Mouse (Mus musculus) monocyte, adult 5-6 weeks (primary cell): ENCODE measurements around the gene Serinc4. TPM values are rescaled to one million over a fixed set of nuclear protein-coding genes. Genes with fewer than 3 reads are reported as not detected.
"Not testable (repeated sequence)": the region's sequence is repeated elsewhere in the genome, so short reads cannot be mapped to it uniquely, and the experiment has no call there.

ENCODE experiments used
- ATAC-seq: fragments of 153-309, 156-312 bp; replicated peaks from 2 replicates; pipeline ENCODE4 v1.8.0; 2017; ENCODE audit warnings: mild to moderate bottlenecking; ENCODE audit not compliant: low TSS enrichment, insufficient number of reproducible peaks, severe bottlenecking, poor library complexity, low FRiP score
- total RNA-seq: library from RNA; stranded (forward); fragments of 200-1000, 200-491, 200-594 nt; gene quantifications from 3 replicates; pipeline ENCODE4 v1.2.3, GENCODE M21; 2017

Serinc4 gene
- total RNA-seq, result 6.2 to 6.5 TPM (median 6.3 TPM) in 3 replicates

- ATAC-seq, result peak; percentile 95
These were observed at the start of gene Serinc4 for GRCm38 (mm10) chr2:121456692-121457642. Serinc4 (minus strand) TSS chr2:121456781.

DNA sequence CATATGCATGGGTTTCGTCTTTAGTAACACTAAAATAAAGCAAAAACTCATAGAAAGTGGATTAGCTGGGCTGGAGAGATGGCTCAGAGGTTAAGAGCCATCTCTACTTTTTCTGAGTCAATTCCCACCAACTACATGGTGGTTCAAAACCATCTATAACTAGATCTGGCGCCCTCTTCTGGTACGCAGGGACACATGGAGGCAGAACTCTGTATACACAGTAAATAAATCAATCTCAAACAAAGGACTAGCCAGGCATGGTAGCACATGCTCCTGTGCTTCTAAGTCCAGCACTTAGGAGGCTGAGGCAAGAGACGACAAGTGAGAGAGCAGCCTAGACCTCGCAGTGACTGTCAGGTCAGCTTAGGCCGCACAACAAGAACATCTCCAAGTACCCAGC is 45.0 kb upstream of the Serinc4 start:
- not testable (repeated sequence) for ATAC-seq

GRCm38 (mm10) chr2:121484403-121484802 is 27.8 kb upstream of the Serinc4 start:
- ATAC-seq, result peak; percentile 52; the same call in 1 of the 2 replicates

GRCm38 (mm10) chr2:121483576-121483975 is 27.0 kb upstream of the Serinc4 start:
- ATAC-seq, result no peak

GRCm38 (mm10) chr2:121480916-121481315 is 24.3 kb upstream of the Serinc4 start:
- not testable (repeated sequence) for ATAC-seq

- peak; percentile 69 for ATAC-seq
These were observed 23.9 kb upstream of the Serinc4 start for GRCm38 (mm10) chr2:121480498-121480897.

DNA sequence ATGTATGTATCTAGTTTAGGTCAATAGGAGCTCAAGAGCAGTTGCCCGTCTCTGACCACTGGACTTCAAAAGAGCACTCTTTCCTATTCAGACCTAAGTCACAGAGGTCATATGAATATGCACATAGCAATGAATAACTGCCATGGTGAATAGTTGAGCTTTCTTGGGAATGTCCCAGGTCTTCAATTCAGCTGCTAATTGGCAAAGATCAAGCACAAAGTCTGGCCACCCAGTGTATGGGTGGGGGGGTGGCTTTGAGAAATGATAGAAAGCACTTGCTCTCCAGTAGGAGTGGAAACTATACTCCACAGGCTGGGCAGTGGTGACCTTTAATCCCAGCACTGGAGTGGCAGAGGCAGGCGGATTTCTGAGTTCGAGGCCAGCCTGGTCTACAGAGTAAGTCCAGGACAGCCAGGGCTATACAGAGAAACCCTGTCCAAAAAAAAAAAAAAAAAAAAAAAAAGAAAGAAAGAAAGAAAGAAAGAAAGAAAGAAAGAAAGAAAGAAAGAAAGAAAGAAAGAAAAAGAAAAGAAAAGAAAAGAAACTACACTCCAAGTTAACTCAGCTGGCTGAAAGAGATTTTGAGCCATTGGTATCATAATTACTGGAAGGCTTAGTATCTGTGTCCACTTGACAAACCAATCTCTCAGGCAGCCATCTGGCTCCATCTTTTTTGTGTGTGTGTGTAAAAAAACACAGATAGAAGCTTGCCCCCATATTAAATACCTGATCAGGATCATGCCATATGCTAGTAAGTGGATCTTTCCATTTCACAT is 21.1 kb upstream of the Serinc4 start:
- no peak for ATAC-seq

DNA sequence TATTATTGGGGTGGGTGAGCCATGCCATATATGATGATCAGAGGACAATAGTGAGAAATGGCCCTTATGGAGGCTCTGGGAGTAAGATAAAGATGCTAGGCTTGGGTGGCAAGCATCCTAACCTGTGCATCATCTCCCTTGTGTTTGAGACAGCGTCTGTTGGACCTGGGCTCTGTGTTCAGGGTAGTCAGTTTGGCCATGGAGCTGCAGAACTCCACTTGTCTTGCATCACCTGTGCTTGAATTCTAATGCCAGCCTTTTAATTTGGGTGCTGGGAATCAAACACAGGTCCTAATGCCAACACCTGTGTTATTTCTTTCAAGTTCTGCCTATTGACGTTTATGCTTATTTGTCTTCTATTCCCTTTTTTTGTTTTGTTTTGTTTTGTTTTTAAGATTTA is 18.7 kb upstream of the Serinc4 start:
- ATAC-seq, result not testable (repeated sequence)

GRCm38 (mm10) chr2:121474180-121474535 is 17.6 kb upstream of the Serinc4 start:
- ATAC-seq, result no peak

DNA sequence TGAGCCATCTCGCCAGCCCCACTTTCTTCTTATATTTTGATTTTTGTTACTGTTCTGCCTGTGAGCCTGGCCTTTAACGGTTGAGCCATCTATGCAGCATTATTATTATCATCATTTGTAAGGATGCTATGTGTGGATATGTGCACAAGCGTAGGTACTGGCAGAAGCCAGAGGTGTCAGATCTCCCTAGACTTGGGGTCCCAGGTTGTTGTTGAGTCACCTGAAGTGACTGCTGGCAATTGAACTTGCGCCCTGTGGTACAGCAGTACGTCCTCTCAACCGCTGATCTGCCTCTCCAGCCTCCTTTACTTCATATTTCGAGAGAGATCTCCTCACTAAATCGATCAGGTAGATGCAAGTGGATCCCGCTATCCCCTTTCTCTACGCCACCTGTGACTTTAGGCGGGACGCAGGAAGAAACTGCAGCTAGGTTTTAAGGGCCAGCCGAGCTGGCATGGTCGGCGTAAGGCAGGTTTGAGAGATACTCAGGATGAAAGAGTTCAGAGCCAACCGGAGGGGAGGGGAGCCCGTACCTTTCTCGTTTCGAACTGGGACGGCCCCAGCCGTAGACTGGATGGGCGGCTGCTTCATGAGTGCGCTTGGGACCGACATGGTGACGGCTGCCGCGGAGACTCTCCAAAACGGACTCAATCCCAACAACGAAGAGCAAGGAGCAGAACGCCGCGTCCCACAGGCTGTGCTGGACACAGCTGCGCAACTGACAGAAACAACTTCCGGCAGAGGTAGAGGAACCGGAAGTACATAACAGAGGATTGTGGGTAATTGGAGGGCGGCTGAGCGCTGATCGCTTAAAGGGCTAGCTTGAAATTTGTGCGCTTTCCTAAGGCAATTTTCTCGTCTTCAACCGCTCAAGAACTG is 17.0 kb upstream of the Serinc4 start, which contains the start of gene Mfap1b:
TSS of gene Mfap1b (minus strand) at position 767 of the 879 bp plus-strand sequence.
- peak; percentile 92 for ATAC-seq

GRCm38 (mm10) chr2:121472783-121473182 is 16.2 kb upstream of the Serinc4 start:
- 0 out of 2 replicates have a peak, but pooled peaks have one; percentile 49 for ATAC-seq

DNA sequence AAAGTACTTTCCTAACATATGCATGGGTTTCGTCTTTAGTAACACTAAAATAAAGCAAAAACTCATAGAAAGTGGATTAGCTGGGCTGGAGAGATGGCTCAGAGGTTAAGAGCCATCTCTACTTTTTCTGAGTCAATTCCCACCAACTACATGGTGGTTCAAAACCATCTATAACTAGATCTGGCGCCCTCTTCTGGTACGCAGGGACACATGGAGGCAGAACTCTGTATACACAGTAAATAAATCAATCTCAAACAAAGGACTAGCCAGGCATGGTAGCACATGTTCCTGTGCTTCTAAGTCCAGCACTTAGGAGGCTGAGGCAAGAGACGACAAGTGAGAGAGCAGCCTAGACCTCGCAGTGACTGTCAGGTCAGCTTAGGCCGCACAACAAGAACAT is 12.4 kb upstream of the Serinc4 start:
- ATAC-seq, result not testable (repeated sequence)

- ATAC-seq, result no peak
These were observed 3.5 kb upstream of the Serinc4 start for GRCm38 (mm10) chr2:121460071-121460470.

DNA sequence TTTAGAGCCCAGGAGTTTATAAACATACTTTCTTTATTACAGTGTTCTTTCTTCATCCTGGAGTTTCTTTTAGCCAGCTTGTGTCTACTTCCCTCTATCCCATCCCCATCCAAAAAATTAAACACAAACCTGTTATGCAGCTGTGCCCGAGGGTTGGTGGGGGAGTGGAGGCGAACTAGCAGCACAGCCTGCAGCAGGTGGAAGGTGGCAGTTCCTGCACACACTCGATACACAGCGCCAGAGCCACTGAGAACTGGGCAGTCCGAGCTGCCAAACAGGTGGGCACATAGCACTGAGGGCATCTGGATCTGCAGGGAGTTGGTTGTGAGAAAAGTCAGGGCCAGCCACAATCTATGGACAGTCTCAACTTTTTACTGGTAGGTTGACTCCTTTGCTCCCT is 1.0 kb downstream of the Serinc4 start:
- ATAC-seq, result no peak

- ATAC-seq, result no peak
These were observed 2.7 kb downstream of the Serinc4 start for GRCm38 (mm10) chr2:121453917-121454316.

DNA sequence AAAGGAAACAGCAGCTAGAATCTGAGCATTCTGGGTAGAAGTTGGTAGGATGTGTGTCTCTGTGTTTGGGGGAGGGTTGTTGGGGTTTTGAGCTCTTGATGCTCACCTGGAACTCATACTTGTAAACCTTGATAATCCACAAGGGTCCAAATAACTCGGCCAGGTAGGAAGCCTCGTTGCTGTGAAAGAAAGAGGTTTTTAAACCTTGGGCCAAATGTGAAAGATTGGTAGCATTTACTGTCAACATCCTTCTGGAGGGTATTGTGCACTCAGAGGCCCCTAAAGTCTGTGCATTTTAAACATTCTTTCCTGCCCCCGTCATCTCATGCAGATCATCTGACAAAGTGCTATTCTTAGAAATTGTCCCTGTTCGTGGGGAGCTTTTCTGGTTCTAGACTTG is 3.6 kb downstream of the Serinc4 start, which contains the start of gene Hypk:
TSS of gene Hypk (plus strand) at position 301 of the 400 bp plus-strand sequence.
- no peak for ATAC-seq

DNA sequence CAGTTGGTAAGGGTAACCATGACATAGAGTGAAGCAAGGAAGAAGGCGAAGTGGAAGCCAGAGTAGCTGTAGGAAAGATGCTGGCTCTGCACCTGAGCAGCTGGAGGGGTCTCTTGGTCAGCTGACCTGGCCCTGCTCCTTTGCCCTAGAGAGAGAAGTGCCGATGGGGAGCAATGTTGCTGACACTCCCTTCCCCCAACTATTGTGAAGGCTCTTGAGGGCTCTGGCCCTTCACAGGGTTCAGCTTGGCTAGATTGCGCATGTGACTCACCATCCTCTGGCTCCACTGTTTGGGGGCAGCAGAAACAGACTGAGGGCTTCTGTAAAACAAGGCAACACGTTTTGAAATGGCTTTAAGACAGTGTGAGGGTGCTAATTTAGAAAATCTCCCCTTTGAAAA is 4.2 kb downstream of the Serinc4 start:
- ATAC-seq, result no peak

DNA sequence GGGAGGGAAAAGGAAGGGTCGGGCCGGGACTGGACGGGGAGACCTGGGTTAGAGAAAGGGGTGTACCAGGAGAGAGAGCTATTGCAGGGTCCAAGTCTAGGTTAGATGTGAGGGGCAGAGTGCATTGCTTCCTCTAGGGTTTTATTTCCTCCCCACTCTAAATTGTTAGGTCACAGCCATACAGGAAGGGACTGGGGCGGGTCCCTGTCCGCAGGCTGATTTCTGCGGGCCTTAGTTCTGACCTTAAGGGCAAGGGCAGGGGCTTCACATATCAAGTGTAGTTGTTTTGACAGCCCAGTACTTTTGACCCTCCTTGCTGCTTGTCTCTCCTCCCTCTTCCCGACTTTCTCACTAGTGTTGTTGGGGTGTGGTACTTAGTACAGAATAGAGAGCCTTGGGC is 6.5 kb downstream of the Serinc4 start:
- ATAC-seq, result peak; percentile 16; the same call in 1 of the 2 replicates
